Mouse (Mus musculus) megakaryocyte progenitor cell, adult 5-6 weeks (primary cell): ENCODE data around the gene Anks1b. TPM values are rescaled to one million over a fixed set of nuclear protein-coding genes. Genes with fewer than 3 reads are reported as not detected.

Experiments
- ATAC-seq: replicated peaks from 2 replicates; pipeline ENCODE4 v1.8.0; 2016; ENCODE audit warnings: mild to moderate bottlenecking, moderate TSS enrichment, inconsistent platforms; ENCODE audit not compliant: poor library complexity
- total RNA-seq, 2 experiments: library from RNA; stranded (forward) in 1 of 2; stranded (reverse) in 1 of 2; fragments of 157-497, 149-512 nt in 1 of 2; fragments of 200-1000 nt in 1 of 2; gene quantifications; 2 replicates each; pipeline versions ENCODE4 v1.2.3 to v1.2.4; 2015 to 2017

Gene Anks1b
- total RNA-seq, 2 experiments from 2014 or later, result not detected

- ATAC-seq, result no peak
Measured at GRCm38 (mm10) chr10:90831288-90831626, 957.9 kb downstream of the Anks1b start.

GRCm38 (mm10) chr10:90834306-90834705 lies 961.0 kb downstream of the Anks1b start:
- no peak for ATAC-seq

- no peak for ATAC-seq
Measured at GRCm38 (mm10) chr10:90835195-90835594, 961.9 kb downstream of the Anks1b start.

- no peak for ATAC-seq
Measured at GRCm38 (mm10) chr10:90839611-90840335, 966.5 kb downstream of the Anks1b start.

GRCm38 (mm10) chr10:90842398-90842797 lies 969.1 kb downstream of the Anks1b start:
- ATAC-seq, result no peak

- no peak for ATAC-seq
Measured at GRCm38 (mm10) chr10:90851077-90851476, 977.8 kb downstream of the Anks1b start.

- no peak for ATAC-seq
Measured at GRCm38 (mm10) chr10:90851999-90852398, 978.7 kb downstream of the Anks1b start.

GRCm38 (mm10) chr10:90852432-90852831 lies 979.1 kb downstream of the Anks1b start:
- no peak for ATAC-seq

- no peak for ATAC-seq
Measured at GRCm38 (mm10) chr10:90856668-90857067, 983.4 kb downstream of the Anks1b start.

- ATAC-seq, result peak; percentile 46; the same call in 1 of the 2 replicates
Measured at GRCm38 (mm10) chr10:90859665-90860523, 986.6 kb downstream of the Anks1b start.

GRCm38 (mm10) chr10:90863881-90864598 lies 990.7 kb downstream of the Anks1b start:
- ATAC-seq, result no peak

GRCm38 (mm10) chr10:90864599-90864889 lies 991.2 kb downstream of the Anks1b start:
- no peak for ATAC-seq

- no peak for ATAC-seq
Measured at GRCm38 (mm10) chr10:90873204-90873603, 999.9 kb downstream of the Anks1b start.

GRCm38 (mm10) chr10:90874166-90874565 lies 1000.9 kb downstream of the Anks1b start:
- ATAC-seq, result no peak

- peak; percentile 34; the same call in 1 of the 2 replicates for ATAC-seq
Measured at GRCm38 (mm10) chr10:90880854-90881560, 1007.7 kb downstream of the Anks1b start.

- ATAC-seq, result no peak
Measured at GRCm38 (mm10) chr10:90889566-90889965, 1016.3 kb downstream of the Anks1b start.

GRCm38 (mm10) chr10:90892728-90893127 lies 1019.4 kb downstream of the Anks1b start:
- no peak for ATAC-seq

GRCm38 (mm10) chr10:90897894-90898293 lies 1024.6 kb downstream of the Anks1b start:
- no peak for ATAC-seq

GRCm38 (mm10) chr10:90904185-90904584 lies 1030.9 kb downstream of the Anks1b start:
- ATAC-seq, result no peak

- ATAC-seq, result no peak
Measured at GRCm38 (mm10) chr10:90907381-90907780, 1034.1 kb downstream of the Anks1b start.

- no peak for ATAC-seq
Measured at GRCm38 (mm10) chr10:90923476-90923875, 1050.2 kb downstream of the Anks1b start.
